In the genomic region with DNA sequence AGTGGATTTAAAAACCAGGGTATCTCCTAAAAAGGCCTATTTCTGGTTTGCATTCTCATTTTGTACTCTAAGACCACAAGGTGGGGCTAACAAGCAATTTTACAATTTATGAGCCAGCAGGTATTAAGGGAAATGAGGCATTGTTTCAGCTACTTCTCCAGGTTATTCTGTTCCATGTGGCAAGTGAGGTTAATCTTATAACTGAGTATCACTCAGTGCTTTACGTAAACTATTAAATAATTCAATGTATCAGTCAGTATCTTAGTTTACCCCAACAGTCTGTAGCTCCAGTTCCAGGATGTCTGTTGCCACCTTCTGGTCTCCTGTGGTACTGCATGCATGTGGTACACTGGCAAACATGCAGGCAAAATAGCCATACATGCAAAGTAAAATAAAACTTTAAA, we compare ENCODE assay signal across 13 mouse cellular contexts. TPM values are rescaled to one million over a fixed set of nuclear protein-coding genes. Genes with fewer than 3 reads are reported as not detected.
DNase-seq lines count a peak whose midpoint lies in the region; ATAC-seq and TF ChIP-seq lines count a peak whose summit lies in the region.
"Not testable (repeated sequence)": the region's sequence is repeated elsewhere in the genome, so short reads cannot be mapped to it uniquely, and the experiment has no call there.
"Had no signal": no experiment of that assay in that cellular context is flagged by ENCODE, and none has a peak within 500 bp of the region (broad histone marks: within the 10 kb centered on the region; RNA-seq: fewer than 3 reads in every experiment).

No protein-coding gene starts in this region.

- 43% methylated on average over 1 of the region's 1 CpGs for WGBS in intestine, postnatal 0 days
- 41% methylated on average over 1 of the region's 1 CpGs for WGBS in small intestine, adult 2 months

- H3K4me1 ChIP-seq in intestine, postnatal 0 days (replicated peaks; ENCODE audit: control insufficient read depth, insufficient read depth, low read length); small intestine, adult 2 months (ENCODE audit: control insufficient read depth, insufficient read depth, insufficient read length, low read length): not testable (repeated sequence)

- not testable (repeated sequence) for H3K4me2 ChIP-seq in intestine, postnatal 0 days (replicated peaks; ENCODE audit: low read depth)

- not testable (repeated sequence) for H3K4me3 ChIP-seq in intestine, postnatal 0 days (ENCODE audit: low read depth, low read length); left cerebral cortex, adult 2 months; small intestine, adult 2 months (ENCODE audit: low read depth, low read length)

- TF ChIP-seq POLR2A in small intestine, adult 2 months (IDR thresholded peaks at IDR 0.05; ENCODE audit: low read depth, low read length), result not testable (repeated sequence)

- H3K36me3 ChIP-seq in intestine, postnatal 0 days (ENCODE audit: control insufficient read depth, insufficient read depth); small intestine, adult 2 months (ENCODE audit: control insufficient read depth, insufficient read depth, low read length): not testable (repeated sequence)

- not testable (repeated sequence) for H3K9me3 ChIP-seq in intestine, postnatal 0 days (ENCODE audit: control insufficient read depth)

- H3K9ac ChIP-seq in intestine, postnatal 0 days (ENCODE audit: low read depth, low read length), result not testable (repeated sequence)

- peak; percentile 49 for DNase-seq in CD4-positive helper T cell, adult 2 months (ENCODE audit: low read depth, low spot score)
- DNase-seq in adrenal gland, adult 2 months, result peak; percentile 21
- peak; percentile 12 to 24 for DNase-seq in left cerebral cortex, adult 2 months (ENCODE audit: extremely low spot score in 1 of 2, low spot score in 2 of 2)

- H3K27me3 ChIP-seq in intestine, postnatal 0 days (replicated peaks; ENCODE audit: control insufficient read depth, insufficient read depth, low read length); small intestine, adult 2 months (ENCODE audit: control insufficient read depth, insufficient read depth, low read length): not testable (repeated sequence)

- intact Hi-C loops in left cerebral cortex, adult 2 months (cut with DNase I), result loop anchor here (2.0 kb wide), 1 partner anchor 478 kb away; no protein-coding TSS in a partner anchor

- not testable (repeated sequence) for H3K27ac ChIP-seq in intestine, postnatal 0 days (ENCODE audit: low read depth, low read length); left cerebral cortex, adult 2 months; small intestine, adult 2 months (ENCODE audit: insufficient read depth, low read depth, low read length)

- TF ChIP-seq CTCF in intestine, postnatal 0 days (IDR thresholded peaks at IDR 0.05; ENCODE audit: low read depth), result peak; percentile 80
- TF ChIP-seq CTCF in left cerebral cortex, adult 2 months (IDR thresholded peaks at IDR 0.05), result peak; percentile 78
- TF ChIP-seq CTCF in small intestine, adult 2 months (IDR thresholded peaks at IDR 0.05; ENCODE audit: extremely low read depth, insufficient read length, insufficient replicate concordance, low read depth, low read length), result peak; percentile 28; the same call in 1 of the 2 replicates

- ATAC-seq in common myeloid progenitor, adult 5-6 weeks (replicated peaks; ENCODE audit: low read depth, poor library complexity, severe bottlenecking), result peak; percentile 83
- ATAC-seq in granulocyte monocyte progenitor cell, adult 5-6 weeks (replicated peaks; ENCODE audit: poor library complexity, severe bottlenecking), result peak; percentile 76
- not testable (repeated sequence) for ATAC-seq in intestine, postnatal 0 days
- ATAC-seq in megakaryocyte-erythroid progenitor cell, adult 5-6 weeks (replicated peaks; ENCODE audit: low FRiP score, low TSS enrichment, poor library complexity, severe bottlenecking), result peak; percentile 87

RNA-seq across cellular contexts. Expression of gene H2-M10.5, which starts 13.8 kb away (rescaled TPM):
- total RNA-seq in adrenal gland, adult 2 months (2021), result not detected
- not detected in 2 replicates for polyA plus RNA-seq in adrenal gland, adult 2 months (2012; rRNA removed)
- total RNA-seq in common myeloid progenitor, adult 5-6 weeks (2017), result not detected in 2 replicates
- not detected in 2 replicates for total RNA-seq in granulocyte monocyte progenitor cell, adult 5-6 weeks (2014; fragmentation: Nextera tagmentation)
- not detected in 2 replicates for total RNA-seq in granulocyte monocyte progenitor cell, adult 5-6 weeks (2017)
- not detected in 2 replicates for polyA plus RNA-seq in intestine, postnatal 0 days (2015; fragmentation: Nextera tagmentation; extraction: Ambion mirVana)
- not detected for total RNA-seq in left cerebral cortex, adult 2 months (2021)
- not detected in 2 replicates for total RNA-seq in megakaryocyte-erythroid progenitor cell, adult 5-6 weeks (2014; fragmentation: Nextera tagmentation)
- total RNA-seq in megakaryocyte-erythroid progenitor cell, adult 5-6 weeks (2017), result not detected in 2 replicates
- polyA plus RNA-seq in small intestine, adult 2 months (2012; rRNA removed), result not detected in 2 replicates
- polyA plus RNA-seq: forebrain, embryonic 10.5 days; heart, embryonic 14.5 days; limb, embryonic 15.5 days; neural tube, embryonic 15.5 days; stomach, embryonic 16.5 days had no signal

RNA-seq across cellular contexts. Expression of gene H2-M10.6, which starts 25.5 kb away (rescaled TPM):
- not detected for total RNA-seq in adrenal gland, adult 2 months (2021)
- not detected in 2 replicates for polyA plus RNA-seq in adrenal gland, adult 2 months (2012; rRNA removed)
- not detected in 2 replicates for total RNA-seq in common myeloid progenitor, adult 5-6 weeks (2017)
- not detected in 2 replicates for total RNA-seq in granulocyte monocyte progenitor cell, adult 5-6 weeks (2014; fragmentation: Nextera tagmentation)
- total RNA-seq in granulocyte monocyte progenitor cell, adult 5-6 weeks (2017), result not detected in 2 replicates
- not detected in 2 replicates for polyA plus RNA-seq in intestine, postnatal 0 days (2015; fragmentation: Nextera tagmentation; extraction: Ambion mirVana)
- not detected for total RNA-seq in left cerebral cortex, adult 2 months (2021)
- total RNA-seq in megakaryocyte-erythroid progenitor cell, adult 5-6 weeks (2014; fragmentation: Nextera tagmentation), result not detected in 2 replicates
- total RNA-seq in megakaryocyte-erythroid progenitor cell, adult 5-6 weeks (2017), result not detected in 2 replicates
- not detected in 2 replicates for polyA plus RNA-seq in small intestine, adult 2 months (2012; rRNA removed)
- polyA plus RNA-seq: forebrain, embryonic 10.5 days; heart, embryonic 14.5 days; limb, embryonic 15.5 days; neural tube, embryonic 15.5 days; stomach, embryonic 16.5 days had no signal

RNA-seq across cellular contexts. Expression of gene Trim26, which starts 50.4 kb away (rescaled TPM):
- 10 to 100 TPM; 49.1 to 54.6 TPM for total RNA-seq in adrenal gland, adult 2 months (2021)
- polyA plus RNA-seq in adrenal gland, adult 2 months (2012; rRNA removed), result 38.8 and 40.9 TPM in 2 replicates
- 10.8 and 18.0 TPM in 2 replicates for total RNA-seq in common myeloid progenitor, adult 5-6 weeks (2017)
- total RNA-seq in granulocyte monocyte progenitor cell, adult 5-6 weeks (2014; fragmentation: Nextera tagmentation), result 16.1 and 25.1 TPM in 2 replicates
- total RNA-seq in granulocyte monocyte progenitor cell, adult 5-6 weeks (2017), result 8.4 and 11.9 TPM in 2 replicates
- polyA plus RNA-seq in intestine, postnatal 0 days (2015; fragmentation: Nextera tagmentation; extraction: Ambion mirVana), result 27.4 and 32.2 TPM in 2 replicates
- total RNA-seq in left cerebral cortex, adult 2 months (2021), result 10 to 100 TPM; 18.6 to 22.7 TPM
- 13.0 and 13.6 TPM in 2 replicates for total RNA-seq in megakaryocyte-erythroid progenitor cell, adult 5-6 weeks (2014; fragmentation: Nextera tagmentation)
- 7.7 and 9.3 TPM in 2 replicates for total RNA-seq in megakaryocyte-erythroid progenitor cell, adult 5-6 weeks (2017)
- 15.5 and 37.3 TPM in 2 replicates for polyA plus RNA-seq in small intestine, adult 2 months (2012; rRNA removed)

Comparison
In these comparisons a context has a peak if more than half of its experiments do, and no peak if none do; other contexts are left out.
1. CTCF ChIP-seq: peak in every context shown above with its lines; median percentile 80 in intestine, postnatal 0 days; 78 in left cerebral cortex, adult 2 months; 28 in small intestine, adult 2 months.